In the genomic region with DNA sequence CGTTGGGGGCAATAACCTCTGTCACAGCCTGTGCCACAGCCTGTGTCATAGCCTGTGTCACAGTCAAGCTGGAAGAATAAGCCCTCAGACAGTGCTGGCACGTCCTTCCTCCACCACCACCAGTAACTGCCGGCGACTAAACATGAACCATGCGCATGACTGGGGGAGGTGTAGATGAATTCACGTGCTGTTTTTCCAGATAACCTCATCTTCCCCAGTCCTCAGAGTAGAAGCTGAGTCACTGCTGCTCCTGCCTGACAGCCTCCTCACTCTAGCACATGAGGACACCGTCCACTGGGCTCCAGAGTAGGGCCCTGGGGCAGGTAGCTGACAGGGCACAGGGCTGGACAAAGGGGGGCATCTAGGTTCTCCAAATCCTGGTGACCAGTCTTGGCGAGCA, we compare ENCODE assay signal across 14 mouse cellular contexts. TPM values are rescaled to one million over a fixed set of nuclear protein-coding genes. Genes with fewer than 3 reads are reported as not detected.
DNase-seq lines count a peak whose midpoint lies in the region; ATAC-seq and TF ChIP-seq lines count a peak whose summit lies in the region.
"Had no signal": no experiment of that assay in that cellular context is flagged by ENCODE, and none has a peak within 500 bp of the region (broad histone marks: within the 10 kb centered on the region; RNA-seq: fewer than 3 reads in every experiment).

No protein-coding gene starts in this region.

- TF ChIP-seq CTCF in stomach, postnatal 0 days (IDR thresholded peaks at IDR 0.05; ENCODE audit: low read depth): no peak

- WGBS in stomach, embryonic 15.5 days: 77% methylated on average over 8 of the region's 8 CpGs
- WGBS in stomach, postnatal 0 days: 75% methylated on average over 8 of the region's 8 CpGs

- H3K4me2 ChIP-seq in stomach, embryonic 15.5 days: no peak overlapping the region
- H3K4me2 ChIP-seq in stomach, postnatal 0 days (replicated peaks; ENCODE audit: low read depth): no peak overlapping the region
- H3K4me2 ChIP-seq: heart, embryonic 15.5 days had no signal

- H3K9me3 ChIP-seq in stomach, embryonic 15.5 days: no peaks in the 10 kb centered on the region
- H3K9me3 ChIP-seq in stomach, postnatal 0 days (ENCODE audit: control insufficient read depth, low read length): no peaks in the 10 kb centered on the region
- H3K9me3 ChIP-seq: heart, embryonic 15.5 days had no signal

- TF ChIP-seq EP300 in stomach, postnatal 0 days (optimal IDR thresholded peaks at IDR 0.05): no peak

- H3K9ac ChIP-seq in stomach, embryonic 15.5 days: no peak overlapping the region
- no peak overlapping the region for H3K9ac ChIP-seq in stomach, postnatal 0 days (ENCODE audit: low read length)
- H3K9ac ChIP-seq: heart, embryonic 15.5 days had no signal

- H3K27me3 ChIP-seq in stomach, embryonic 15.5 days (replicated peaks): no peaks in the 10 kb centered on the region
- H3K27me3 ChIP-seq in stomach, postnatal 0 days (ENCODE audit: control insufficient read depth, insufficient read depth, low read length): no peaks in the 10 kb centered on the region
- H3K27me3 ChIP-seq: heart, embryonic 15.5 days had no signal

- no peak overlapping the region for H3K27ac ChIP-seq in stomach, embryonic 15.5 days
- H3K27ac ChIP-seq in stomach, postnatal 0 days (replicated peaks): no peak overlapping the region
- H3K27ac ChIP-seq: heart, embryonic 15.5 days had no signal

- no peaks in the 10 kb centered on the region for H3K36me3 ChIP-seq in stomach, embryonic 15.5 days
- no peaks in the 10 kb centered on the region; the same call in 1 of the 2 replicates for H3K36me3 ChIP-seq in stomach, postnatal 0 days (ENCODE audit: control insufficient read depth, insufficient read depth, low read length)
- H3K36me3 ChIP-seq: heart, embryonic 15.5 days had no signal

- no peaks in the 10 kb centered on the region for H3K4me1 ChIP-seq in stomach, embryonic 15.5 days
- no peaks in the 10 kb centered on the region for H3K4me1 ChIP-seq in stomach, postnatal 0 days (replicated peaks; ENCODE audit: control insufficient read depth, insufficient read depth)

- peak; percentile 62 for ATAC-seq in frontal cortex, adult (ENCODE audit: low TSS enrichment)
- peak; percentile 74; the same call in 1 of the 2 replicates for ATAC-seq in stomach, embryonic 15.5 days (ENCODE audit: insufficient read depth, low FRiP score, low read depth)
- no peak for ATAC-seq in stomach, postnatal 0 days (ENCODE audit: low FRiP score, low TSS enrichment)
- ATAC-seq: forebrain, embryonic 14.5 days; midbrain, embryonic 16.5 days had no signal

- no peak overlapping the region for H3K4me3 ChIP-seq in stomach, embryonic 15.5 days (replicated peaks)
- no peak overlapping the region for H3K4me3 ChIP-seq in stomach, postnatal 0 days (ENCODE audit: low read depth, low read length)
- H3K4me3 ChIP-seq: heart, embryonic 15.5 days had no signal

- no peak for DNase-seq in frontal cortex, adult 2 months (ENCODE audit: extremely low spot score in 1 of 2, low spot score in 1 of 2)
- DNase-seq in stomach, postnatal 0 days (ENCODE audit: low spot score): no peak
- peak; percentile 74 for DNase-seq in liver
- DNase-seq in natural killer cell, adult 2 months (ENCODE audit: low spot score in 2 of 2): peak; percentile 49 to 52
- DNase-seq in kidney, postnatal 14 days: no peak
- no peak for DNase-seq in gastrocnemius, adult 8-10 months (ENCODE audit: low spot score in 2 of 2)
- DNase-seq: adrenal gland, adult 2 months; cerebellum, postnatal 36 days; kidney, postnatal 25 days had no signal

RNA-seq across cellular contexts. Expression of a gene that starts 24.6 kb away (rescaled TPM):
- 3.0 TPM in 2 replicates for polyA plus RNA-seq in frontal cortex, adult 2 months (2012; rRNA removed)
- 5.9 and 6.4 TPM in 2 replicates for polyA plus RNA-seq in stomach, embryonic 15.5 days (2015; fragmentation: Nextera tagmentation; extraction: Ambion mirVana)
- 5.4 and 6.0 TPM in 2 replicates for polyA plus RNA-seq in stomach, postnatal 0 days (2015; fragmentation: Nextera tagmentation; extraction: Ambion mirVana)
- 1 to 10 TPM; 1.4 to 1.8 (median 1.6) TPM for total RNA-seq in gastrocnemius, adult 8-10 months (2022)

RNA-seq across cellular contexts. Expression of a gene that starts 27.3 kb away (rescaled TPM):
- 54.9 and 58.7 TPM in 2 replicates for polyA plus RNA-seq in frontal cortex, adult 2 months (2012; rRNA removed)
- 8.8 and 9.6 TPM in 2 replicates for polyA plus RNA-seq in stomach, embryonic 15.5 days (2015; fragmentation: Nextera tagmentation; extraction: Ambion mirVana)
- polyA plus RNA-seq in stomach, postnatal 0 days (2015; fragmentation: Nextera tagmentation; extraction: Ambion mirVana): 7.2 and 8.1 TPM in 2 replicates
- total RNA-seq in gastrocnemius, adult 8-10 months (2022): 10 to 100 TPM; 32.5 to 42.0 (median 36.7) TPM

Comparison
In these comparisons a context has a peak if more than half of its experiments do, and no peak if none do; other contexts are left out.
1. DNase-seq: peak in liver (single experiment) and natural killer cell, adult 2 months (2 of 2); none in frontal cortex, adult 2 months (0 of 2), stomach, postnatal 0 days (single experiment), kidney, postnatal 14 days (single experiment) and gastrocnemius, adult 8-10 months (0 of 2).